Mouse (Mus musculus) hindbrain, embryonic 16.5 days (tissue): Measurements from ENCODE around the gene Cenpb. TPM values are rescaled to one million over a fixed set of nuclear protein-coding genes. Genes with fewer than 3 reads are reported as not detected.

Source experiments
- ATAC-seq: fragments of 200-750 bp; cut with Nextera tagmentation; 2 replicates; pipeline ENCODE4 v1.8.0; 2017; ENCODE audit warnings: moderate TSS enrichment, moderate library complexity
- H3K27ac ChIP-seq: fragments of 300-500 bp; sonication (generic); 2 replicates; pipeline ENCODE4 v1.5.1; 2014; ENCODE audit warnings: low read depth, mild to moderate bottlenecking, control low read depth, low read length, moderate library complexity
- H3K27me3 ChIP-seq: fragments of 300-500 bp; sonication (generic); replicated peaks from 2 replicates; pipeline ENCODE4 v1.6.1; 2014; ENCODE audit warnings: low read length; ENCODE audit not compliant: control insufficient read depth, insufficient read depth
- H3K36me3 ChIP-seq: fragments of 300-500 bp; sonication (generic); 2 replicates; pipeline ENCODE4 v1.6.1; 2014; ENCODE audit warnings: mild to moderate bottlenecking, low read length, moderate library complexity, mixed read lengths; ENCODE audit not compliant: control insufficient read depth, insufficient read depth
- H3K4me1 ChIP-seq: fragments of 300-500 bp; sonication (generic); 2 replicates; pipeline ENCODE4 v1.6.1; 2014; ENCODE audit warnings: low read depth, low read length; ENCODE audit not compliant: control insufficient read depth, insufficient read depth
- H3K4me2 ChIP-seq: fragments of 300-500 bp; sonication (generic); 2 replicates; pipeline ENCODE4 v1.6.1; 2014; ENCODE audit warnings: mild to moderate bottlenecking, low read length, control low read depth, moderate library complexity
- H3K4me3 ChIP-seq: fragments of 300-500 bp; sonication (generic); 2 replicates; pipeline ENCODE4 v1.5.1; 2014; ENCODE audit warnings: mild to moderate bottlenecking, low read length, control low read depth, moderate library complexity
- H3K9ac ChIP-seq: fragments of 300-500 bp; sonication (generic); 2 replicates; pipeline ENCODE4 v1.6.1; 2014; ENCODE audit warnings: low read depth, mild to moderate bottlenecking, control low read depth, low read length, moderate library complexity
- H3K9me3 ChIP-seq: fragments of 300-500 bp; sonication (generic); 2 replicates; pipeline ENCODE4 v1.6.1; 2014; ENCODE audit warnings: mild to moderate bottlenecking, low read length, moderate library complexity; ENCODE audit not compliant: control insufficient read depth
- WGBS: fragments of 180-500 bp; shearing (Covaris S2); extraction: QIAGEN DNeasy Blood & Tissue Kit; methylation state at CpG from one replicate; pipeline ENCODE4 v1.1.7; 2014; 5-methylcytosine and 5-hydroxymethylcytosine counted together
- polyA plus RNA-seq: library from polyadenylated mRNA; unstranded; fragments of >200 nt; fragmentation: Nextera tagmentation; extraction: Ambion mirVana; gene quantifications from 2 replicates; pipeline ENCODE4 v1.2.1, GENCODE M21; 2015

Gene Cenpb
- polyA plus RNA-seq, 1 experiment from 2014 or later, result 11.1 TPM

- H3K9me3 ChIP-seq, result no peaks in the 10 kb centered on the region
- 0% methylated on average over 54 of the region's 54 CpGs for whole genome bisulfite sequencing
- H3K4me2 ChIP-seq, result peak within 1 kb of the TSS; percentile 94
- H3K27me3 ChIP-seq, result no peaks in the 10 kb centered on the region
- ATAC-seq, result peak; percentile 98
- no peaks in the 10 kb centered on the region for H3K36me3 ChIP-seq
- H3K9ac ChIP-seq, result peak within 1 kb of the TSS; percentile 83
- peak within 1 kb of the TSS; percentile 83 for H3K27ac ChIP-seq
- H3K4me1 ChIP-seq, result peaks cover 23% of the 10 kb centered on the region
- peak within 1 kb of the TSS; percentile 77 for H3K4me3 ChIP-seq
Measured at GRCm38 (mm10) chr2:131159938-131160581, 19.8 kb downstream of the Cenpb start, which contains the start of gene 1700037H04Rik. TSS of gene 1700037H04Rik (minus strand) at chr2:131160081.

GRCm38 (mm10) chr2:131159491-131159910, 20.4 kb downstream of the Cenpb start:
- H3K9me3 ChIP-seq, result no peaks in the 10 kb centered on the region
- no peaks in the 10 kb centered on the region for H3K36me3 ChIP-seq
- peaks cover 23% of the 10 kb centered on the region for H3K4me1 ChIP-seq
- H3K27ac ChIP-seq, result peak overlapping the region; percentile 81
- peak overlapping the region; percentile 94 for H3K4me2 ChIP-seq
- H3K27me3 ChIP-seq, result no peaks in the 10 kb centered on the region
- ATAC-seq, result peak; percentile 80
- WGBS, result under 1% methylated on average over 17 of the region's 18 CpGs
- H3K9ac ChIP-seq, result peak overlapping the region; percentile 83
- peak overlapping the region; percentile 77 for H3K4me3 ChIP-seq

GRCm38 (mm10) chr2:131156987-131157386, 22.9 kb downstream of the Cenpb start:
- ATAC-seq, result no peak
- Histone ChIP-seq H3K4me2 (no peak overlapping the region), H3K9ac (no peak overlapping the region), H3K9me3 (no peaks in the 10 kb centered on the region), H3K27me3 (no peaks in the 10 kb centered on the region), H3K36me3 (0 out of 2 replicates have a peak, but pooled peaks cover 2% of the 10 kb centered on the region), H3K4me3 (no peak overlapping the region), H3K27ac (no peak overlapping the region), H3K4me1 (peaks cover 23% of the 10 kb centered on the region)
- WGBS, result 92% methylated on average over 7 of the region's 7 CpGs

GRCm38 (mm10) chr2:131154036-131154435, 25.8 kb downstream of the Cenpb start:
- WGBS, result 91% methylated on average over 4 of the region's 4 CpGs
- Histone ChIP-seq H3K4me3 (no peak overlapping the region), H3K27ac (no peak overlapping the region), H3K4me1 (peaks cover 18% of the 10 kb centered on the region), H3K27me3 (no peaks in the 10 kb centered on the region), H3K36me3 (peaks cover 8% of the 10 kb centered on the region), H3K4me2 (no peak overlapping the region), H3K9me3 (no peaks in the 10 kb centered on the region), H3K9ac (no peak overlapping the region)
- ATAC-seq, result no peak

GRCm38 (mm10) chr2:131152166-131152730, 27.6 kb downstream of the Cenpb start:
- no peak overlapping the region for H3K9ac ChIP-seq
- no peaks in the 10 kb centered on the region for H3K9me3 ChIP-seq
- H3K4me1 ChIP-seq, result peaks cover under 1% of the 10 kb centered on the region; the same call in 1 of the 2 replicates
- no peak for ATAC-seq
- H3K36me3 ChIP-seq, result peaks cover 23% of the 10 kb centered on the region
- no peak overlapping the region for H3K27ac ChIP-seq
- 99% methylated on average over 7 of the region's 7 CpGs for WGBS
- H3K4me3 ChIP-seq, result no peak overlapping the region
- no peaks in the 10 kb centered on the region for H3K27me3 ChIP-seq
- no peak overlapping the region for H3K4me2 ChIP-seq

GRCm38 (mm10) chr2:131149254-131149578, 30.7 kb downstream of the Cenpb start:
- Histone ChIP-seq H3K9me3 (no peaks in the 10 kb centered on the region), H3K27ac (no peak overlapping the region), H3K27me3 (no peaks in the 10 kb centered on the region), H3K9ac (no peak overlapping the region), H3K36me3 (peaks cover 39% of the 10 kb centered on the region), H3K4me1 (no peaks in the 10 kb centered on the region), H3K4me3 (no peak overlapping the region), H3K4me2 (no peak overlapping the region)
- no peak for ATAC-seq
- 100% methylated on average over 3 of the region's 3 CpGs for WGBS

- Histone ChIP-seq H3K4me3 (no peak overlapping the region), H3K36me3 (peaks cover 39% of the 10 kb centered on the region), H3K27ac (no peak overlapping the region), H3K4me1 (no peaks in the 10 kb centered on the region), H3K9ac (no peak overlapping the region), H3K27me3 (no peaks in the 10 kb centered on the region), H3K9me3 (no peaks in the 10 kb centered on the region), H3K4me2 (no peak overlapping the region)
- 86% methylated on average over 8 of the region's 8 CpGs for WGBS
- no peak for ATAC-seq
Measured at GRCm38 (mm10) chr2:131148353-131149253, 31.3 kb downstream of the Cenpb start.

- ATAC-seq, result no peak
- H3K36me3 ChIP-seq, result peaks cover 40% of the 10 kb centered on the region
- no peak overlapping the region for H3K4me3 ChIP-seq
- no peaks in the 10 kb centered on the region for H3K9me3 ChIP-seq
- H3K27me3 ChIP-seq, result no peaks in the 10 kb centered on the region
- WGBS, result 96% methylated on average over 8 of the region's 8 CpGs
- no peak overlapping the region for H3K9ac ChIP-seq
- H3K27ac ChIP-seq, result no peak overlapping the region
- H3K4me1 ChIP-seq, result no peaks in the 10 kb centered on the region
- H3K4me2 ChIP-seq, result no peak overlapping the region
Measured at GRCm38 (mm10) chr2:131147043-131147365, 32.9 kb downstream of the Cenpb start.
